7 mouse cellular contexts compared by ENCODE assay signal in genomic region chr6:31317741-31318225, GRCm38 (mm10).
DNase-seq lines count a peak whose midpoint lies in the region; ATAC-seq lines count a peak whose summit lies in the region.

No protein-coding gene starts in this region.

- H3K4me1 ChIP-seq in embryonic facial prominence, embryonic 11.5 days (ENCODE audit: control insufficient read depth, insufficient read depth, low read length) = no peaks in the 10 kb centered on the region
- 0 out of 2 replicates have a peak, but pooled peaks cover 6% of the 10 kb centered on the region for H3K4me1 ChIP-seq in hindbrain, embryonic 12.5 days
- H3K4me1 ChIP-seq in limb, embryonic 15.5 days = peaks cover 6% of the 10 kb centered on the region
- no peaks in the 10 kb centered on the region for H3K4me1 ChIP-seq in neural tube, embryonic 11.5 days (ENCODE audit: control insufficient read depth, insufficient read depth, low read length)

- H3K4me2 ChIP-seq in embryonic facial prominence, embryonic 11.5 days (ENCODE audit: low read depth, low read length) = peak overlapping the region; percentile 23; the same call in 1 of the 2 replicates
- peak overlapping the region; percentile 15 for H3K4me2 ChIP-seq in hindbrain, embryonic 12.5 days (replicated peaks)
- peak overlapping the region; percentile 25 for H3K4me2 ChIP-seq in limb, embryonic 15.5 days
- H3K4me2 ChIP-seq in neural tube, embryonic 11.5 days (ENCODE audit: low read depth) = peak overlapping the region; percentile 22

- no peaks in the 10 kb centered on the region for H3K9me3 ChIP-seq in embryonic facial prominence, embryonic 11.5 days (replicated peaks; ENCODE audit: control insufficient read depth, low read length)
- no peaks in the 10 kb centered on the region for H3K9me3 ChIP-seq in hindbrain, embryonic 12.5 days (replicated peaks)
- no peaks in the 10 kb centered on the region for H3K9me3 ChIP-seq in limb, embryonic 15.5 days
- H3K9me3 ChIP-seq in neural tube, embryonic 11.5 days (ENCODE audit: control insufficient read depth, low read length) = no peaks in the 10 kb centered on the region

- H3K9ac ChIP-seq in embryonic facial prominence, embryonic 11.5 days (replicated peaks; ENCODE audit: low read length) = no peak overlapping the region
- no peak overlapping the region for H3K9ac ChIP-seq in hindbrain, embryonic 12.5 days
- no peak overlapping the region for H3K9ac ChIP-seq in limb, embryonic 15.5 days
- no peak overlapping the region for H3K9ac ChIP-seq in neural tube, embryonic 11.5 days (ENCODE audit: low read length)

- ATAC-seq in embryonic facial prominence, embryonic 11.5 days (replicated peaks; ENCODE audit: insufficient number of reproducible peaks, low FRiP score, low TSS enrichment, low read depth) = no peak
- ATAC-seq in hindbrain, embryonic 12.5 days (ENCODE audit: low FRiP score) = no peak
- ATAC-seq in limb, embryonic 15.5 days (ENCODE audit: insufficient number of reproducible peaks, low FRiP score, low TSS enrichment, low read depth) = no peak
- ATAC-seq in neural tube, embryonic 11.5 days (ENCODE audit: insufficient read depth, low FRiP score, low TSS enrichment) = no peak

- 9% methylated on average over 12 of the region's 12 CpGs for WGBS in embryonic facial prominence, embryonic 11.5 days
- 9% methylated on average over 12 of the region's 12 CpGs for WGBS in hindbrain, embryonic 12.5 days
- 6% methylated on average over 12 of the region's 12 CpGs for WGBS in limb, embryonic 15.5 days
- 5% methylated on average over 12 of the region's 12 CpGs for WGBS in neural tube, embryonic 11.5 days

- H3K27ac ChIP-seq in embryonic facial prominence, embryonic 11.5 days (replicated peaks; ENCODE audit: low read depth, low read length) = no peak overlapping the region
- no peak overlapping the region for H3K27ac ChIP-seq in hindbrain, embryonic 12.5 days
- H3K27ac ChIP-seq in limb, embryonic 15.5 days = no peak overlapping the region
- no peak overlapping the region for H3K27ac ChIP-seq in neural tube, embryonic 11.5 days (ENCODE audit: low read depth, low read length)

- no peaks in the 10 kb centered on the region for H3K36me3 ChIP-seq in embryonic facial prominence, embryonic 11.5 days (replicated peaks; ENCODE audit: control insufficient read depth, insufficient read depth, low read depth, low read length)
- no peaks in the 10 kb centered on the region for H3K36me3 ChIP-seq in hindbrain, embryonic 12.5 days
- no peaks in the 10 kb centered on the region for H3K36me3 ChIP-seq in limb, embryonic 15.5 days
- H3K36me3 ChIP-seq in neural tube, embryonic 11.5 days (ENCODE audit: control insufficient read depth, insufficient read depth, low read length) = no peaks in the 10 kb centered on the region

- no peaks in the 10 kb centered on the region for H3K27me3 ChIP-seq in embryonic facial prominence, embryonic 11.5 days (ENCODE audit: control insufficient read depth, insufficient read depth, low read length)
- H3K27me3 ChIP-seq in hindbrain, embryonic 12.5 days = peaks cover 6% of the 10 kb centered on the region; the same call in 1 of the 2 replicates
- no peaks in the 10 kb centered on the region for H3K27me3 ChIP-seq in limb, embryonic 15.5 days
- H3K27me3 ChIP-seq in neural tube, embryonic 11.5 days (ENCODE audit: control insufficient read depth, insufficient read depth, low read length) = no peaks in the 10 kb centered on the region

- no peak overlapping the region for H3K4me3 ChIP-seq in embryonic facial prominence, embryonic 11.5 days (ENCODE audit: low read depth, low read length)
- H3K4me3 ChIP-seq in hindbrain, embryonic 12.5 days = no peak overlapping the region
- 0 out of 2 replicates have a peak overlapping the region, but pooled peaks have one; percentile 6 for H3K4me3 ChIP-seq in limb, embryonic 15.5 days
- no peak overlapping the region for H3K4me3 ChIP-seq in neural tube, embryonic 11.5 days (ENCODE audit: low read depth, low read length)

- DNase-seq in adrenal gland, postnatal 14 days = peak; percentile 45
- DNase-seq in embryonic facial prominence, embryonic 11.5 days (ENCODE audit: low spot score) = peak; percentile 24
- no peak for DNase-seq in neural tube, embryonic 11.5 days (ENCODE audit: low spot score)
- DNase-seq in spleen, postnatal 36 days (ENCODE audit: low spot score in 2 of 2) = no peak
- no peak for DNase-seq in right cerebral cortex, postnatal 10 days (ENCODE audit: low spot score in 2 of 2)

Comparison
In these comparisons a context has a peak if more than half of its experiments do, and no peak if none do; other contexts are left out.
1. DNase-seq: peak in adrenal gland, postnatal 14 days (single experiment) and embryonic facial prominence, embryonic 11.5 days (single experiment); none in neural tube, embryonic 11.5 days (single experiment), spleen, postnatal 36 days (0 of 2) and right cerebral cortex, postnatal 10 days (0 of 2).
2. Peak in every context shown above with its lines, with median percentiles within 50 percentile points of each other: H3K4me2 ChIP-seq.